24 mouse cellular contexts compared by ENCODE assay signal in the genomic region with DNA sequence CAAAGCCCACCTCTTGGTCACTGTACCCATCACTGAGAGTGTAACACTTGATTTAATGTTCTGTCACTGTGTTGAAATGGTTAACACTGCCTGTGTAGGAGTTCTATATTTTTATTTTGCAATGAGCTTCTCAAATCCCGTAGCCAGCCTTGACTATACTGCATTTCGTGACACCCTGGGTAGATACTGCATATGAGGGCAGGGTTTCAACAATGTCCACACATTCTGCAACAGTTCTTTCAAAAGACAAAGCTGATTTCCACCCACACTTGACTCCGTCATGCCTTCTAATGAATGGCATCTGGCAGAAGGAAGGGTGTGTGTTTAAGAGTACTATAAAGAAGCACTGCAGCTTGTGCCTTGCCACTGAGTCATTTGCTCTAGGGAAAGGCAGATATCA. TPM values are rescaled to one million over a fixed set of nuclear protein-coding genes. Genes with fewer than 3 reads are reported as not detected.
DNase-seq lines count a peak whose midpoint lies in the region; ATAC-seq and TF ChIP-seq lines count a peak whose summit lies in the region.
"Had no signal": no experiment of that assay in that cellular context is flagged by ENCODE, and none has a peak within 500 bp of the region (broad histone marks: within the 10 kb centered on the region; RNA-seq: fewer than 3 reads in every experiment).

No protein-coding gene starts in this region.

- H3K4me1 ChIP-seq in heart, embryonic 10.5 days: peaks cover 28% of the 10 kb centered on the region
- H3K4me1 ChIP-seq in stomach, postnatal 0 days (replicated peaks; ENCODE audit: control insufficient read depth, insufficient read depth): no peaks in the 10 kb centered on the region
- H3K4me1 ChIP-seq: embryonic facial prominence, embryonic 13.5 days; embryonic facial prominence, embryonic 15.5 days had no signal

- peak; percentile 51; the same call in 1 of the 2 replicates for ATAC-seq in stomach, postnatal 0 days (ENCODE audit: low FRiP score, low TSS enrichment)
- ATAC-seq: forebrain, embryonic 13.5 days; forebrain, embryonic 16.5 days had no signal

- no peak overlapping the region for H3K4me2 ChIP-seq in stomach, postnatal 0 days (replicated peaks; ENCODE audit: low read depth)
- H3K4me2 ChIP-seq: embryonic facial prominence, embryonic 13.5 days; embryonic facial prominence, embryonic 15.5 days; forebrain, embryonic 13.5 days had no signal

- no peak overlapping the region; the same call in 1 of the 2 replicates for H3K27ac ChIP-seq in heart, embryonic 10.5 days
- H3K27ac ChIP-seq in stomach, postnatal 0 days (replicated peaks): no peak overlapping the region
- H3K27ac ChIP-seq: embryonic facial prominence, embryonic 13.5 days; embryonic facial prominence, embryonic 15.5 days; forebrain, embryonic 13.5 days had no signal

- no peaks in the 10 kb centered on the region for H3K27me3 ChIP-seq in heart, embryonic 10.5 days (ENCODE audit: insufficient read depth, poor library complexity, severe bottlenecking)
- H3K27me3 ChIP-seq in stomach, postnatal 0 days (ENCODE audit: control insufficient read depth, insufficient read depth, low read length): no peaks in the 10 kb centered on the region
- H3K27me3 ChIP-seq: embryonic facial prominence, embryonic 13.5 days; embryonic facial prominence, embryonic 15.5 days; forebrain, embryonic 13.5 days had no signal

- WGBS in heart, embryonic 10.5 days: 57% methylated on average over 3 of the region's 3 CpGs
- WGBS in stomach, postnatal 0 days: 73% methylated on average over 3 of the region's 3 CpGs

- no peak overlapping the region for H3K4me3 ChIP-seq in heart, embryonic 10.5 days
- H3K4me3 ChIP-seq in stomach, postnatal 0 days (ENCODE audit: low read depth, low read length): no peak overlapping the region
- H3K4me3 ChIP-seq: embryonic facial prominence, embryonic 13.5 days; embryonic facial prominence, embryonic 15.5 days; erythroblast, embryonic 14.5 days; forebrain, embryonic 13.5 days had no signal

- DNase-seq in heart, embryonic 10.5 days (ENCODE audit: low spot score): peak; percentile 41
- DNase-seq in heart, adult 9 months (ENCODE audit: low spot score in 2 of 2): no peak
- peak; percentile 18 for DNase-seq in brain, adult 2 months (ENCODE audit: low read depth, low spot score)
- DNase-seq in fat pad, adult 2 months (ENCODE audit: extremely low read depth, low read depth, low spot score): peak; percentile 73
- no peak for DNase-seq in stomach, postnatal 0 days (ENCODE audit: low spot score)
- no peak for DNase-seq in left cerebral cortex, adult 11 months (ENCODE audit: low spot score)
- no peak for DNase-seq in left cerebral cortex, adult 18-20 months (ENCODE audit: low spot score in 2 of 2)
- DNase-seq: adrenal gland, adult 8-10 months; adrenal gland, postnatal 14 days; adrenal gland, postnatal 36 days; cerebellum, adult 11 months; cerebellum, adult 18-20 months; cerebellum, adult 8-10 months; cerebellum, adult 9-11 months; cerebellum, postnatal 14 days; cerebellum, postnatal 36 days; embryo, embryonic 11 days had no signal

- no peaks in the 10 kb centered on the region for H3K36me3 ChIP-seq in heart, embryonic 10.5 days
- no peaks in the 10 kb centered on the region for H3K36me3 ChIP-seq in stomach, postnatal 0 days (ENCODE audit: control insufficient read depth, insufficient read depth, low read length)
- H3K36me3 ChIP-seq: embryonic facial prominence, embryonic 13.5 days; embryonic facial prominence, embryonic 15.5 days had no signal

- TF ChIP-seq CTCF in stomach, postnatal 0 days (IDR thresholded peaks at IDR 0.05; ENCODE audit: low read depth): no peak

- no peaks in the 10 kb centered on the region for H3K9me3 ChIP-seq in heart, embryonic 10.5 days
- H3K9me3 ChIP-seq in stomach, postnatal 0 days (ENCODE audit: control insufficient read depth, low read length): no peaks in the 10 kb centered on the region
- H3K9me3 ChIP-seq: embryonic facial prominence, embryonic 13.5 days; embryonic facial prominence, embryonic 15.5 days; forebrain, embryonic 13.5 days had no signal

- no peak overlapping the region for H3K9ac ChIP-seq in stomach, postnatal 0 days (ENCODE audit: low read length)
- H3K9ac ChIP-seq: embryonic facial prominence, embryonic 13.5 days; embryonic facial prominence, embryonic 15.5 days; forebrain, embryonic 13.5 days had no signal

- no peak for TF ChIP-seq EP300 in stomach, postnatal 0 days (optimal IDR thresholded peaks at IDR 0.05)

RNA-seq across cellular contexts. Expression of a gene that starts 17.0 kb away (rescaled TPM):
- polyA plus RNA-seq in heart, embryonic 10.5 days (2016; fragmentation: Nextera tagmentation; extraction: Ambion mirVana): 38.2 and 48.2 TPM in 2 replicates
- polyA plus RNA-seq in stomach, postnatal 0 days (2015; fragmentation: Nextera tagmentation; extraction: Ambion mirVana): 31.7 and 38.3 TPM in 2 replicates
- 10 to 100 TPM; 31.0 to 34.4 TPM for total RNA-seq in left cerebral cortex, adult 18-20 months (2021)
- total RNA-seq: MEL had no signal
- polyA plus RNA-seq: erythroblast, embryonic 14.5 days had no signal

RNA-seq across cellular contexts. Expression of a gene that starts 54.1 kb away (rescaled TPM):
- 0.99 and 1.0 TPM in 2 replicates for polyA plus RNA-seq in heart, embryonic 10.5 days (2016; fragmentation: Nextera tagmentation; extraction: Ambion mirVana)
- 0.46 and 0.51 TPM in 2 replicates for polyA plus RNA-seq in stomach, postnatal 0 days (2015; fragmentation: Nextera tagmentation; extraction: Ambion mirVana)
- total RNA-seq in left cerebral cortex, adult 18-20 months (2021): 1 to 10 TPM; 3.6 to 3.7 TPM
- total RNA-seq: MEL had no signal
- polyA plus RNA-seq: C2C12; erythroblast, embryonic 14.5 days had no signal

Comparison
In these comparisons a context has a peak if more than half of its experiments do, and no peak if none do; other contexts are left out.
1. DNase-seq: peak in heart, embryonic 10.5 days (single experiment), brain, adult 2 months (single experiment) and fat pad, adult 2 months (single experiment); none in heart, adult 9 months (0 of 2), stomach, postnatal 0 days (single experiment), left cerebral cortex, adult 11 months (single experiment) and left cerebral cortex, adult 18-20 months (0 of 2).